Mouse (Mus musculus) olfactory bulb, adult 2 months (tissue): ENCODE data around the gene Ifna13. TPM values are rescaled to one million over a fixed set of nuclear protein-coding genes. Genes with fewer than 3 reads are reported as not detected.
A peak's percentile ranks its signal among the peaks of the same experiment; 100 is the strongest.

Experiments
- H3K27ac ChIP-seq: fragments of 200-500 bp; 2 replicates; pipeline ENCODE4 v1.5.1; 2012; ENCODE audit warnings: low read depth, low read length; ENCODE audit not compliant: insufficient read depth
- H3K4me1 ChIP-seq: fragments of 200-500 bp; 2 replicates; pipeline ENCODE4 v1.6.1; 2012; ENCODE audit warnings: low read length; ENCODE audit not compliant: control insufficient read depth, insufficient read depth
- H3K4me3 ChIP-seq: fragments of 200-500 bp; 2 replicates; pipeline ENCODE4 v1.5.1; 2012; ENCODE audit warnings: mild to moderate bottlenecking, low read depth, low read length, moderate library complexity; ENCODE audit not compliant: insufficient read depth
- CTCF ChIP-seq: fragments of 200-500 bp; IDR thresholded peaks from 2 replicates; pipeline ENCODE4 v1.5.1; 2012; ENCODE audit warnings: low read depth, mild to moderate bottlenecking, low read length, moderate library complexity; ENCODE audit not compliant: insufficient read depth
- POLR2A ChIP-seq: fragments of 200-500 bp; IDR thresholded peaks from 2 replicates; pipeline ENCODE4 v1.6.1; 2012; ENCODE audit warnings: mild to moderate bottlenecking, low read depth, low read length, moderate library complexity; ENCODE audit not compliant: insufficient read depth
- WGBS: fragments of 180-500 bp; shearing (Covaris S2); methylation state at CpG from one replicate; pipeline ENCODE4 v1.1.7; 2018; 5-methylcytosine and 5-hydroxymethylcytosine counted together
- polyA plus RNA-seq: library from polyadenylated mRNA; stranded (reverse); fragments of >200 nt; gene quantifications from 2 replicates; pipeline ENCODE4 v1.2.4, GENCODE M21; 2012; ENCODE audit warnings: low replicate concordance; ENCODE audit not compliant: missing spikeins, insufficient read depth, insufficient read length

Ifna13 gene
- polyA plus RNA-seq, 1 experiment, result not detected

- TF ChIP-seq CTCF (no peak), POLR2A (no peak)
- Histone ChIP-seq H3K27ac (no peak overlapping the region), H3K4me1 (no peaks in the 10 kb centered on the region), H3K4me3 (no peak overlapping the region)
- 27% methylated on average over 2 of the region's 2 CpGs for WGBS
Observed at GRCm38 (mm10) chr4:88642526-88642925, 1.7 kb downstream of the Ifna13 start.

GRCm38 (mm10) chr4:88641077-88641831 lies 3.0 kb downstream of the Ifna13 start:
- H3K4me3 ChIP-seq, result peak overlapping the region; percentile 46
- 7% methylated on average over 11 of the region's 11 CpGs for WGBS
- TF ChIP-seq POLR2A (no peak), CTCF (peak; percentile 96)
- H3K27ac ChIP-seq, result no peak overlapping the region
- no peaks in the 10 kb centered on the region for H3K4me1 ChIP-seq

GRCm38 (mm10) chr4:88640704-88641076 lies 3.6 kb downstream of the Ifna13 start:
- no peak for TF ChIP-seq POLR2A
- no peak for TF ChIP-seq CTCF
- no peaks in the 10 kb centered on the region for H3K4me1 ChIP-seq
- H3K4me3 ChIP-seq, result peak overlapping the region; percentile 46
- 38% methylated on average over 8 of the region's 8 CpGs for WGBS
- no peak overlapping the region for H3K27ac ChIP-seq

- H3K4me3 ChIP-seq, result no peak within 1 kb of the TSS
- TF ChIP-seq POLR2A (no peak), CTCF (no peak)
- no peaks in the 10 kb centered on the region for H3K4me1 ChIP-seq
- H3K27ac ChIP-seq, result no peak within 1 kb of the TSS
- WGBS, result 91% methylated on average over 4 of the region's 4 CpGs
Observed at GRCm38 (mm10) chr4:88634311-88634710, 9.9 kb downstream of the Ifna13 start, which contains the start of gene C87499. Gene C87499 (minus strand): TSS chr4:88634411.

- TF ChIP-seq CTCF (no peak), POLR2A (no peak)
- Histone ChIP-seq H3K4me3 (no peak within 1 kb of the TSS), H3K27ac (no peak within 1 kb of the TSS), H3K4me1 (no peaks in the 10 kb centered on the region)
Observed at GRCm38 (mm10) chr4:88603276-88603675, 41.0 kb downstream of the Ifna13 start, which contains the start of gene Ifna12. Gene Ifna12 (minus strand): TSS chr4:88603376.

Other genes starting within 250 kb of the Ifna13 start
- not detected in 2 replicates for gene Hacd4, start 205.5 kb downstream of the Ifna13 start, polyA plus RNA-seq
- gene Ifnb1, start 121.7 kb downstream of the Ifna13 start, polyA plus RNA-seq, result not detected in 2 replicates
- not detected in 2 replicates for gene Ifna15, start 86.2 kb downstream of the Ifna13 start, polyA plus RNA-seq
- not detected in 2 replicates for gene Ifna14, start 72.7 kb downstream of the Ifna13 start, polyA plus RNA-seq
- gene Ifna9, start 52.1 kb downstream of the Ifna13 start, polyA plus RNA-seq, result not detected in 2 replicates
- not detected in 2 replicates for gene Ifna12, start 41.1 kb downstream of the Ifna13 start, polyA plus RNA-seq
- not detected in 2 replicates for gene C87499, start 10.0 kb downstream of the Ifna13 start, polyA plus RNA-seq
- not detected in 2 replicates for gene Ifna16, start 32.5 kb upstream of the Ifna13 start, polyA plus RNA-seq
- gene Ifna2, start 39.5 kb upstream of the Ifna13 start, polyA plus RNA-seq, result not detected in 2 replicates
- gene Ifnab, start 46.9 kb upstream of the Ifna13 start, polyA plus RNA-seq, result not detected in 2 replicates
- gene Gm26566, start 77.3 kb upstream of the Ifna13 start, polyA plus RNA-seq, result not detected in 2 replicates
- gene Klhl9, start 78.0 kb upstream of the Ifna13 start, polyA plus RNA-seq, result not detected in 2 replicates
- gene Gm13271, start 110.4 kb upstream of the Ifna13 start, polyA plus RNA-seq, result not detected in 2 replicates
- not detected in 2 replicates for gene Gm13283, start 115.7 kb upstream of the Ifna13 start, polyA plus RNA-seq
- gene Gm13290, start 129.4 kb upstream of the Ifna13 start, polyA plus RNA-seq, result not detected in 2 replicates
- gene Gm13289, start 132.5 kb upstream of the Ifna13 start, polyA plus RNA-seq, result not detected in 2 replicates
- gene Gm13272, start 135.4 kb upstream of the Ifna13 start, polyA plus RNA-seq, result not detected in 2 replicates
- not detected in 2 replicates for gene Ifnz, start 137.7 kb upstream of the Ifna13 start, polyA plus RNA-seq
- gene Gm13276, start 141.2 kb upstream of the Ifna13 start, polyA plus RNA-seq, result not detected in 2 replicates
- not detected in 2 replicates for gene Gm13277, start 144.2 kb upstream of the Ifna13 start, polyA plus RNA-seq
- gene Gm13278, start 147.1 kb upstream of the Ifna13 start, polyA plus RNA-seq, result not detected in 2 replicates
- not detected in 2 replicates for gene Gm13275, start 150.0 kb upstream of the Ifna13 start, polyA plus RNA-seq
- gene Gm13279, start 152.9 kb upstream of the Ifna13 start, polyA plus RNA-seq, result not detected in 2 replicates
- gene Gm13285, start 155.2 kb upstream of the Ifna13 start, polyA plus RNA-seq, result not detected in 2 replicates
- not detected in 2 replicates for gene Gm13287, start 158.8 kb upstream of the Ifna13 start, polyA plus RNA-seq
- not detected in 2 replicates for gene Gm13288, start 161.1 kb upstream of the Ifna13 start, polyA plus RNA-seq
- not detected in 2 replicates for gene Ifna7, start 171.8 kb upstream of the Ifna13 start, polyA plus RNA-seq
- not detected in 2 replicates for gene Ifna11, start 175.5 kb upstream of the Ifna13 start, polyA plus RNA-seq
- not detected in 2 replicates for gene Ifna6, start 183.0 kb upstream of the Ifna13 start, polyA plus RNA-seq
- not detected in 2 replicates for gene Ifna5, start 191.1 kb upstream of the Ifna13 start, polyA plus RNA-seq
- gene Ifna4, start 197.4 kb upstream of the Ifna13 start, polyA plus RNA-seq, result not detected in 2 replicates
- not detected in 2 replicates for gene Ifna1, start 205.6 kb upstream of the Ifna13 start, polyA plus RNA-seq
- gene Ifne, start 235.7 kb upstream of the Ifna13 start, polyA plus RNA-seq, result not detected in 2 replicates